Mouse (Mus musculus) olfactory bulb, adult 2 months (tissue): ENCODE data around the gene Hoxb2.

Experiments used
- CTCF ChIP-seq: fragments of 200-500 bp; IDR thresholded peaks from 2 replicates; pipeline ENCODE4 v1.5.1; 2012; ENCODE audit warnings: low read depth, mild to moderate bottlenecking, low read length, moderate library complexity; ENCODE audit not compliant: insufficient read depth
- POLR2A ChIP-seq: fragments of 200-500 bp; IDR thresholded peaks from 2 replicates; pipeline ENCODE4 v1.6.1; 2012; ENCODE audit warnings: mild to moderate bottlenecking, low read depth, low read length, moderate library complexity; ENCODE audit not compliant: insufficient read depth

DNA sequence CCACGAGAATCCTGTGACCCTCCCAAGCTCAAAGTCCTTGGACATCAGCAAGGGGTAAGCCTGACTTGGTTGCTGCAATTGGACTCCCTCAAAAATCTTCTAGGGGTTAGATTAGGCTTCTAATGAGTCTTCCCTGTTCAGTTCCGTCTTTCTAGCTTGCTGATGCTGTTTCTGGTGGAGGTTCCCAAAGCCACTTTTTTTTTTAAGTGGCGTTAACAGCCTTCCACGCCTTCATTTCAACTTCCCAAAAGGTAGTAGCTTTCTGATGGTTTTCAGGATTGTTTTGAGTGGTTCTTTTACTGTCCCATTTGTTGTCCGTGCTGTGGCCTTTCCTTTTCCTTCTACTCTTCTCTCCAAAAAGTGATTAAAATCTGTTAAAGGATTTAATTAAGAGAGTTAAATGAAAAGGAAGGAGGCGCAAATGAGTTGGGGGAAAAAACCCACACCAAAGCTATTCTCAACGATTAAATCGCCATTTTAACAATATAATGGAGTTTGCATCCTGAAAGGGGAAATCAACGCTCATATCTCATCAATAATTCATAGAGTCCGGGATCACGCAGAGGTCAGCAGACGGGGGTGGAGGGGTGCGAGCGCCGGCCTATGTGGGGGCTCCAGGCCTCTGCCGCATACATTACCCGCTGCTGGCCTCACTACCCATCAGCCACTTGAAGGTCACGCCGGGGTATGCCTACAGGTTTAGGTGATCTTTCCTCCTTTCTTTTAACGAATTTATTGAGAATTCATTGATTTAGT is 40.0 kb upstream of the Hoxb2 start:
- TF ChIP-seq POLR2A (no peak), CTCF (no peak)
